12 mouse cellular contexts compared by ENCODE assay signal in genomic region chr2:165303354-165304012, GRCm38 (mm10).
"Had no signal": no experiment of that assay in that cellular context is flagged by ENCODE, and none has a peak within 500 bp of the region (broad histone marks: within the 10 kb centered on the region; RNA-seq: fewer than 3 reads in every experiment).

No protein-coding gene starts in this region.

- DNase-seq: kidney, postnatal 36 days; left cerebral cortex, postnatal 4 days; lung, adult 2 months; lung, postnatal 4 days; midbrain, embryonic 14.5 days; thymus, adult 2 months; thymus, postnatal 25 days had no signal

- H3K27ac ChIP-seq: liver, embryonic 15.5 days; midbrain, embryonic 10.5 days; neural tube, embryonic 15.5 days; stomach, postnatal 0 days had no signal

- H3K9me3 ChIP-seq: liver, embryonic 15.5 days; midbrain, embryonic 10.5 days; neural tube, embryonic 15.5 days had no signal

- H3K4me3 ChIP-seq: liver, embryonic 15.5 days; midbrain, embryonic 10.5 days; myocyte; neural tube, embryonic 15.5 days had no signal

- H3K27me3 ChIP-seq: liver, embryonic 15.5 days; neural tube, embryonic 15.5 days had no signal
